Mouse (Mus musculus): Measurements from ENCODE around the gene Hmgb1. TPM values are rescaled to one million over a fixed set of nuclear protein-coding genes. Genes with fewer than 3 reads are reported as not detected.

Gene Hmgb1
- total RNA-seq, 4 experiments from 2014 or later, result 119 to 140 (median 134) TPM

- DNase-seq (ENCODE audit: low spot score in 2 of 2), result no peak
Observed at GRCm38 (mm10) chr5:149190160-149190559, 5.9 kb upstream of the Hmgb1 start.

- DNase-seq (ENCODE audit: low spot score in 2 of 2), result no peak
Observed at GRCm38 (mm10) chr5:149185806-149186205, 1.5 kb upstream of the Hmgb1 start.

GRCm38 (mm10) chr5:149184844-149185186, 526 bp upstream of the Hmgb1 start:
- DNase-seq (ENCODE audit: low spot score in 2 of 2), result peak in 1 of 2 experiments; percentile 38

GRCm38 (mm10) chr5:149183721-149184103, 577 bp downstream of the Hmgb1 start:
- no peak for DNase-seq (ENCODE audit: low spot score in 2 of 2)

GRCm38 (mm10) chr5:149183122-149183521, 1.2 kb downstream of the Hmgb1 start:
- no peak for DNase-seq (ENCODE audit: low spot score in 2 of 2)

DNA sequence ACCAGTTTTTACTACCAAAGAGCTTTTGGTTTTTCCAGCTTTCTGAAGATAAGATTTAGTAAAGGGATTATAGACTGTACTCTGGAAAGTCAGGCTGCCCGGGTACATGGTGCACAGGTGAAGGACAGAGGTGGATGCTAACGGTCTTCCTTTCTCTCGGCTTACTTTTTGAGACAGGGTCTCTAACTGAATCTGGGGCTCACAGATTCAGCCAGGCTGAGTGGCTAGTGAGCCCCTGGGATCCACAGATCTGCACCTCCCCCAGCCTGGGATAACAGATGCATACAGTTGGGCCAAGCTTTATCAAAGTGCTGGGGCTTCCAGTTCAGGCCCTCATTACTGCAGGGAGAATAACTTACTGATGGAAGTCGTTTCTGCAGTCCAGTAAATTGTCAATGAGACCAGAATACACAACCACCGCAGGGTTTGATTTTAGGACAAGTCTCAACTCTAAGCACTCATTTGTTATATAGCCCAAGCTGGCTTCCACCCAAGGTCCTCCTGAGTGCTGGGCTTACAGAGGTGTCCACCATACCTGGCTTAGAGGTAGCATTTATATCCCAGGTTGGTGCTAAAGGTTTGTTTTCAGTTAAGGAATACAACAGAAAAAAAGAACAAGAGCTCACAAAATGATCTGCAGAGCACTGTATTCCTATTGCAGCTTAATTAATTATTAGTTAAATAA, 2.0 kb downstream of the Hmgb1 start:
- no peak for DNase-seq (ENCODE audit: low spot score in 2 of 2)

GRCm38 (mm10) chr5:149179826-149180225, 4.5 kb downstream of the Hmgb1 start:
- no peak for DNase-seq (ENCODE audit: low spot score in 2 of 2)

DNA sequence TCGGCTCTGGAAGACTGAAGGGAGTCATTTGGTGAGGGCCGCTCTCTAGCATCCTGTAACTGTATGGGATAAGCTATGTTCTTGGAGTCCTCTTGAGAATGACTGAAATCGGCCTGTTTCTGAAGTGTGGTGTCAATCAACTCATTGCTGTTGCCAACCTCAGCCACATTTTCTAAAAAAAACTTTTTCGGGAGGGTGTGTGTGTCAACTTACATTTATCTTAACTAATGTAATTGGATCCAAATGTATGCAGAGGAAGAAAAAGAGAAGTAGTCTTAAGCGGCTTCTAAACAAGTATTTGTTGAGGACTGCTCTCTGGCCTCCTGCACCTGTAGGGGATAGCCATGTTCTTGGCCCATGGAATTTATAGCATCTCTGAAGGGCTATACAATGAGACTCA, 6.2 kb downstream of the Hmgb1 start:
- no peak for DNase-seq (ENCODE audit: low spot score in 2 of 2)

- DNase-seq (ENCODE audit: low spot score in 2 of 2), result no peak
Observed at GRCm38 (mm10) chr5:149175736-149176135, 8.6 kb downstream of the Hmgb1 start.

DNA sequence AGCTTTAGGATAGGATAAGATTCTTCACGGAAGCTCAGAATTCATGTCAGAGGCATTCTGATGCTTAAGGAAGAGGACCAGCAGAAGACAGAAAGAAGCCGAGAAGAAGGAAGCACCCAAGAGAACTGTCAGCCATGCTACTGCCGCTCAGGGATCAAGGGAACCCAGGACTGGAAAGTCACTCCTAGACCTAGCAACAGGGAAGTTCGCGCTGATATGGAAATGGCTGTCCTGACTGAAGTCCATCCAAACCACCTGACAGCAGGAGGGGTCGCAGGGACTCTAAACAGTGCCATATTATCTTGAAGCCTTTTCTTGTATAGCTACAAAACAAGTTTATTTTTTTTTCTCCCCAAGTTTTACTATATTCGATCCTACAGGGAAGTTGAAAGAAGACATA, 9.8 kb downstream of the Hmgb1 start:
- no peak for DNase-seq (ENCODE audit: low spot score in 2 of 2)

- no peak for DNase-seq (ENCODE audit: low spot score in 2 of 2)
Observed at GRCm38 (mm10) chr5:149172246-149172645, 12.0 kb downstream of the Hmgb1 start.

DNA sequence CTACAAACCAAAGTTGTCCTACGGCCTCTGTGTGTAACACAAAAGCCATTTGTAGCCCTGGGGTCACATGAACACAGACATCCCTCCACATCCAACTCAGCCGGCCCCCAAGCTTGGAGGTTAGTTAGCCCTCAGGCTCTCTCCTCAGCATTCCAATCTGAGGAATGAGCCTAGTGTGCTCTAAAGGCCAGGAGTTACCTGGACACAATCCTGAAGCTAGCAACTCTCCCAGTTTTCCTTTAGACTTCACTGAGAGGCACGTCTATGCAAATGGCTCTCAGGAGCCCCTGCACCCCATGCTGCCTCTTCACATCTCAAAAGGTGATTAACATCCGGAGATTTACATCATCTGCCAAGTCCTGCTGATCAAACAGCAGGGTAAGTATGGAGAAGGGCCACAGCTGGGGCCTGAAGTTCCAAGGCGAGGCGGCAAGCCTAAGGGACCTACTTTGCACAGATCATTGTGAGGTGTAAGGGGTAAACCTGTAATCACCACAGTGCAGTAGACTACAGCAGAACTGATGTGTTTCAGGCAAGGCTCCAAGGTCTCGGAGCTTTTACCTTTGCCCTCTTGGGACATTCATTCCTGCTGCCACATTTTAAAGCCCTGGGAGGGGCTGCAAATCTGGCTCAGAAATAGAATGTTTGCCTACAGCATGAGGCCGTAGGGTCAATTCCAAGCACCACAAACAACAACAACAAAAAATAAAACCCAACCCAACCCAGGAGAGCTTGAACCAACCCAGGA, 13.3 kb downstream of the Hmgb1 start:
- no peak for DNase-seq (ENCODE audit: low spot score in 2 of 2)

DNA sequence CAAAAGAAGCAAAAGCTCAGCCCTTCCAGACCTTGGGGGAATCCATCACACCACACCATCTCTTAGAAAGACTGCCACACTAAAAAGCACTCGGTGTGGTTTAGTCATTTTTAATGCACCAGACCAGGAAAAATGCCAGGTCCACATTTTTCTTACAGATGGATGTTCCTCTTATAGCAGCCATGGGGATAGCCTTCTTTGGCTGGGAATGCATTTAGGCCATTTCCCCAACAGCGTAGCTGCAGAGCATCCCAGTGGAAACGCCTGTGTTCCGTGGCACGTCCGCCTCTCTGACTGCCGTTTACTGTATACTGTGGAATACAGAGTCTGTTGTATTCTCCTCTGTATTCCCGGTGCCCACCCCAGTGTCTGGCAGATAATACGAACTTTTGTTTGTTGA, 15.5 kb downstream of the Hmgb1 start:
- DNase-seq (ENCODE audit: low spot score in 2 of 2), result no peak

- DNase-seq (ENCODE audit: low spot score in 2 of 2), result no peak
Observed at GRCm38 (mm10) chr5:149168051-149168450, 16.2 kb downstream of the Hmgb1 start.

- DNase-seq (ENCODE audit: low spot score in 2 of 2), result no peak
Observed at GRCm38 (mm10) chr5:149166011-149166410, 18.3 kb downstream of the Hmgb1 start.

GRCm38 (mm10) chr5:149164881-149165280, 19.4 kb downstream of the Hmgb1 start:
- no peak for DNase-seq (ENCODE audit: low spot score in 2 of 2)

GRCm38 (mm10) chr5:149162890-149163289, 21.4 kb downstream of the Hmgb1 start:
- no peak for DNase-seq (ENCODE audit: low spot score in 2 of 2)

DNA sequence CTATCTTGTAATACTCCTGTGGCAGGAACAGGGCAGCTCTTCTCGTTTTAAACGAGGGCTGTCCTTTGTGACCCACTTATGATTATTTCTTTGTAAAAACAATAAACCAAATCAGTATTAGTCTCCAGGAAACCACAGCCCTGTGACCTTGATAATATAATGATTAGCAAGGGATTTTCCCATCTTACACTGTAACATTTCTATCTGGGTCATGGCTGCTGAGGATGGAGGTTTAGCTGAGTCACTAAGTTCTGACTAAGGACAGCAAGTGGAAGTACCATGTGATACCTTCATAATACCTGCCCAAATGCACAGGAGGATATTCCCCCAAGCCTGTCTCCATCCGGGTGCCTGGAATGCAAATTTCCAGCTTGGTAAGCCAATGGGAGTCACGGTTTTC, 23.8 kb downstream of the Hmgb1 start:
- DNase-seq (ENCODE audit: low spot score in 2 of 2), result no peak

DNA sequence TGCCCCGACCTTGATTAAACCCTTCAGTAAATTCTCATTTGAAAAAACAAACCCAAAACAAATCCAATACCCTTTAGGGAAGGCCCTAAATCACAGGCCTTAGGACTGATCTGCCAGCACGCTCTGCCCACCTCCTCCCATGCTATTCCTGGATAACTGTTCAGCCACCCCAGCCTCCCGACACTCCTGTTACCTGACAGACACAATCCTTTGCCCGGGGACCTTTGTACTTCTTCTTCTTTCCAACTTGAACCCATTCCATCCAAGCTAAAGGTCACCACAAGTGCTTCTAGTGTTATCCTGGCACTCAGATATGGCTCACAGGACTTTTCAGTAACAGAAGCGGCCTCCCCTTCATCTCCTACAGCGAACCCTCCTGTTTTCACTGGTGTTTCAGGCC, 25.3 kb downstream of the Hmgb1 start:
- DNase-seq (ENCODE audit: low spot score in 2 of 2), result no peak

DNA sequence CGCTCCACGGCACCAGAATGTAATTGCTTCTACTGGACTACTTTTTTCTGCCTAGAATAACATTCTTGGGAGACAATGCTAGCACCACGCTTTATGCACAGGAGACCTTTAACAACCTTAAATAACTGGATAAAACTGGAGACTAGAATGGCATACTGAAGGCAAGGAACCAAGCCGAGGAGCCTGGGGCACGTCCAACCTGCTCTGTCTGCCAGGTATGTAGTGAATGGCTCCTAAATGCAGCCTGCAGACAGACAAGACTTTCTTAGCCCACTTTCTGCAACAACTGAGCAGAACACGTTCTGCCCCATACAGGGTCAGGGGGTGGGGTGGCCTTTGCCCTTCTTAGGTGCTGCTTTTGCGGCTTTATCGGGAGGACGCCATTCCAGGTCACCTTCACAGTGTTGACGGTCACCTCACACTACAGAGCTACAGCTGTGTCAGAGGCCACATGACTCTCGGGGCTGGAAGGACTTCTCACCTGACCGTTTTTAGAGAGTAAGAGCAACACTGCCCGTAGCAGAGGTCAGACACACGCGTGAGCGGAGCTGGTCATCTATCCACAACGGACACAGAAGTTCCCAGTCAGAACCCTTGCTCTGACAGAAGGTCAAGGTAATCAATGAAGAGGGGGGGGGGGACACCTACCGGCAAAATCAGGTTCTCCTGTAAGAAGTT, 27.3 kb downstream of the Hmgb1 start:
- DNase-seq (ENCODE audit: low spot score in 2 of 2), result no peak

- DNase-seq (ENCODE audit: low spot score in 2 of 2), result no peak
Observed at GRCm38 (mm10) chr5:149152774-149153155, 31.5 kb downstream of the Hmgb1 start.

DNA sequence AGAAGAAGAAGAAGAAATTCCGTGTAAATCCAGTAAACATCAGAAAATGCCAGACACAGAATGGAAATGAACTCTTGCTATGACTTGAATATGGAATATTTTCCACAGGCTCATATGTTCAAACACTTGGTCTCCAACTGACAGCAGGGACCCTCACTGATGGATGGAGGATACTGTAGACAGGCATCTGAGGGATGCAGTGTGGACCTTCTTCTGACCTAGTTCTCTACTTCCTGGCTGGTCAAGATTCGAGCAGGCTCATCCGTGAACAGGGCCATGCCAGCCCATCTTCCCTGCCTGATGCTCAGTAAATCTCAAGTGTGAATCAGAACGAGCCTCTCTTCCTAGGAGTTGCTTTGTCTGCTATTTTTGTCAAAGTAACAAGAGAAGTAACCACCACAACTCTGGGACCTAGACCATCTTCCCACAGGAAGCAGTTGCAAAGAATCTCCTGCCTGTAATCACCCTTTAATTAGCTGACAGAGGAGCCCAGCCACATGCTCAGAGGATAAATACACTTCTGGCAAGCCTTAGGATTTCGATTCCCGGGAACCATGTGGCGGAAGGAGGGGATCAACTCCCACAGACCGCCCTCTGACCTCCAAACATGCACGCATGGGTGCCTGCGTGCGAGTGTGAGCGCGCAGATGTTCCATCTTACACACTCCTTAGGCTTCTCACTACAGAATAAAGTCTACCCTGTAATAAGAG, 32.1 kb downstream of the Hmgb1 start:
- no peak for DNase-seq (ENCODE audit: low spot score in 2 of 2)
